Mouse (Mus musculus): Measurements from ENCODE around the gene Fam53b. TPM values are rescaled to one million over a fixed set of nuclear protein-coding genes. Genes with fewer than 3 reads are reported as not detected.
A peak's percentile ranks its signal among the peaks of the same experiment; 100 is the strongest.

The Fam53b gene
- total RNA-seq (2021), result 10 to 100 TPM; 34.6 to 40.9 TPM

DNA sequence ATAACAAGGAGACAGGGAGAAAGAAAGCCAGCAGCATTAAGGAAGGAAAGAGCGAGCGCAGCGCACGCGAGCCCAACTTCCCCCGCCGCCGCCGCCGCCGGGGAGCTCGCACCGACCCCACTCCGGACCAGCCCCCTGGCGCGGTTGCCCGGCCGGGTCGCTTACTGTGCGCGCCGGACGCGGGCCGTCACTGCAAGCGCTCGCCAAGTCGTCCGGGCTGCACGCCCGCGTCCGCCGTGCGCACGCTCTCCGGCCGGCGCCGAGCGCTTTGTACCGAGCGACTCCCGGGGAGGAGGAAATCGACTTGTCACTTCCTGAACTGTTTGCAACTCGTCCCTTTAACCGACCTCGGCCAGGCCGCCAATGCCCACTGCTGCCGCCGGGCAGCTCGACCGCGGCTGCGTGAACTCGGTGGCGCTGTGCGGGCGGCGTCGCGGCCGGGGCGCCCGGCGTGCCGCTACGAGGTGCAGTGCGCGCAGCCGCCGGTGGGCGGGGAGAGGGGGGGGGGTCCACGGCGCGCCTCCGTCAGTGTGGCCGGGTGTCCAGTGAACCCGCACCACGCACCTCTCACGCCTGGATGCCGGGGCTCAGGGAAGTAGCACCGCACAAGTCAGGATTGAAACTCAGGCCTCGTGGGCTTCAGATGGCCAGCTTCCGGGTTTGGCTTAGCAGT is at the start of gene Fam53b:
Gene Fam53b, minus strand, starts transcription at position 471 of the 673 bp plus-strand sequence.
- peak; percentile 58 to 68 for DNase-seq (ENCODE audit: extremely low spot score in 1 of 2, low spot score in 1 of 2)

DNA sequence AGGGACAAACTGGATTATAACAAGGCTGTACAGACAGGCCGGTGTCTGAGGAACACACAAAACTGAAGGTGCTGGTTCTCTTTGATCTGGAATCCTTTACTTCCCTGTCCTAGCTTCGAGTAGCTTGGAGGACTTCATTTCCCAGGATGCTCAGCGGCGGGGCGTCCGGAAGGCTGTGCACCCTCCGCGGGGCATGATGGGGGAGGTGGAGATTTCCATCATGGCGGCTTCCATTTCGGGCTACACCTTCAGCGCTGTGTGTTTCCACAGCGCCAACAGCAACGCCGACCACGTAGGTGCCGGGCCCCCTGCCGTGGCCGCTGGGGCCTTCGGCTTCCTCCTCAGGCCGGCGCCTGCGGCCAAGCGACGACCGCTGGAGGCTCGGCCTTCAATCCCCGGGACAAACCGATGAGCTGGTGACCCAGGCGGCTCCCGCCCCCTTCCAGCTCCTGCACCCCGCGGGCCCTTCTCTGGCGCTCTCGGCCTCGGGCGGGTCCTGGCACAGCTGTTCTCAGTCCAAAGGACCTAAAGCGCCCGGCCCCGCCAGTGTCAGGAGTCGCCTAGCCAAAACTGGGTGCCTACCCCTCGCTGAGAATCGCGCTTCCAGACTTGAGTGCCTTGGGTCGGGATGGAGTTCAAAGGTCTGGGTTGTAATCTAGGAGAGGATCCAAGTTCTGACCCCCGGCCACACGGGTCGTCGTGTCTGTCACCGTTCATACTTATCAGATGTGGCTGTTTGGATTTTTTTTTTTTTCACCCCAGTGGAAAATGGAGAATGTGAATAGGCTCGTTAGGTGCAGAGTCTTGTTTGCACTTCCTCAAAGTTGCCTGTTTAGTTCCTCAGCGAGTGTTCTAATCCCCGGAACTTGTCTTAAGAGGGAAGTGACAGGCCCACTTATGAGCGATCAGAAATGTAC is 45.6 kb upstream of the Fam53b start, which contains the start of gene Abraxas2:
Gene Abraxas2, plus strand, starts transcription at position 184 of the 917 bp plus-strand sequence.
- DNase-seq (ENCODE audit: extremely low spot score in 1 of 2, low spot score in 1 of 2), result peak; percentile 76 to 84

- DNase-seq (ENCODE audit: extremely low spot score in 1 of 2, low spot score in 1 of 2), result no peak
These were observed 44.4 kb upstream of the Fam53b start for GRCm38 (mm10) chr7:132858043-132858608.

GRCm38 (mm10) chr7:132856083-132856482 is 42.4 kb upstream of the Fam53b start:
- DNase-seq (ENCODE audit: extremely low spot score in 1 of 2, low spot score in 1 of 2), result no peak

GRCm38 (mm10) chr7:132853946-132854345 is 40.3 kb upstream of the Fam53b start:
- no peak for DNase-seq (ENCODE audit: extremely low spot score in 1 of 2, low spot score in 1 of 2)

DNA sequence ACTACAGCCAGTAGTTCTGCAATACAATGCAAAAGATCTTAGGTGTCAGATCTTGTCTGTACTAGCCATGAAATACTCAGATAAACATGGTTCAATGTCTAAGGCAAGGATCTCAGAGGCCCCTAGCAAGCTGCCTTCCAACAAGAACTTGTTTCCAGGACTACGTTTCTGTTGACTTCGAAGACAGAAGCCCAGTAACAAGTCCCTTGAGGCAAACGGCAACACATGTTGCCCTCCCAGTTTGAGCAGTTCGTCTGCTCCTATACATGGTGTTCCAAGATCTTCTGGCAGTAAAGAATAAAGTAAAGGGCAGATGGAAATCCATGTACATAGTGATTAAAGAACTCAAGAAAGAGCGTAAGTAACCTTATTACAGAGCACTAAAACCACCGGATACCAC is 39.7 kb upstream of the Fam53b start:
- no peak for DNase-seq (ENCODE audit: extremely low spot score in 1 of 2, low spot score in 1 of 2)

GRCm38 (mm10) chr7:132852173-132852844 is 38.6 kb upstream of the Fam53b start, which contains the start of gene Eef1akmt2:
Eef1akmt2 (minus strand) TSS chr7:132852673.
- peak; percentile 71 to 79 for DNase-seq (ENCODE audit: extremely low spot score in 1 of 2, low spot score in 1 of 2)

- no peak for DNase-seq (ENCODE audit: extremely low spot score in 1 of 2, low spot score in 1 of 2)
These were observed 29.5 kb upstream of the Fam53b start for GRCm38 (mm10) chr7:132843152-132843551.

DNA sequence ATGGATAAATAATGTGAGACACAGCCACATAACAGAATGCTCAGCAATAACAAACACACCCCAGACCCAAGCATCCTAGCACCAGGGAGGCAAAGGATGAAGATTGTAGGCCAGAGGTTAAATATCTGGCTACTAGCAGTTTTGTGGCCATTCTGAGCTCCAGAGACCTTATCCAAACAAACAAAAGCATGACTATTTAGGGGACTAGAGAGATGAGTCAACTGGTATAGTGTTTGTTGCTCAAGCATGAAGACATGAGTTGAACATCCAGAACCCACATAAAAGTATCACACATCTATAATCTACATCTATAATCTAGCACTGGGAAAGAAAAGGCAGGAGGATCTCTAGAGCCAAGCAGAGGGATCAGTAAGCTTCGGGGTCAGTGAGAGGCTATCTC is 28.8 kb upstream of the Fam53b start:
- DNase-seq (ENCODE audit: extremely low spot score in 1 of 2, low spot score in 1 of 2), result no peak

GRCm38 (mm10) chr7:132841287-132841686 is 27.6 kb upstream of the Fam53b start:
- DNase-seq (ENCODE audit: extremely low spot score in 1 of 2, low spot score in 1 of 2), result no peak

DNA sequence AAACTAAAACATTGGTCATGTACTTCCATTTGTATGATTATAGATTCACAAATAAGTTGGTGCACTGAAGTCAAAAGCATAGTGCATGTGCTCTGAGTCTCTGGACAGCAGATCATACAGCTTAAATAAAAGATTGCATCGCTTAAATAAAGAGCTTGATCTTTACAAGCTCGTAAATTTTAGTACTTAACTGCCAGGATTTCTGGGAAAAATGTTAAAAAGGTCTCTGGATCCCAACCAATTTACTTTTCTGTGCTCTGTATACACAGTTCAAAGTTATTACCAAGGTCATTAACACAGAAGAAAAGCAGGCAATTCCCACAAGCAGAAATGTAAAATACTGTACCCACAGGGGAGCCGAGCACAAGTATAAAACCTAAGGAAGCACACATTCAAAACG is 17.3 kb upstream of the Fam53b start:
- no peak for DNase-seq (ENCODE audit: extremely low spot score in 1 of 2, low spot score in 1 of 2)

DNA sequence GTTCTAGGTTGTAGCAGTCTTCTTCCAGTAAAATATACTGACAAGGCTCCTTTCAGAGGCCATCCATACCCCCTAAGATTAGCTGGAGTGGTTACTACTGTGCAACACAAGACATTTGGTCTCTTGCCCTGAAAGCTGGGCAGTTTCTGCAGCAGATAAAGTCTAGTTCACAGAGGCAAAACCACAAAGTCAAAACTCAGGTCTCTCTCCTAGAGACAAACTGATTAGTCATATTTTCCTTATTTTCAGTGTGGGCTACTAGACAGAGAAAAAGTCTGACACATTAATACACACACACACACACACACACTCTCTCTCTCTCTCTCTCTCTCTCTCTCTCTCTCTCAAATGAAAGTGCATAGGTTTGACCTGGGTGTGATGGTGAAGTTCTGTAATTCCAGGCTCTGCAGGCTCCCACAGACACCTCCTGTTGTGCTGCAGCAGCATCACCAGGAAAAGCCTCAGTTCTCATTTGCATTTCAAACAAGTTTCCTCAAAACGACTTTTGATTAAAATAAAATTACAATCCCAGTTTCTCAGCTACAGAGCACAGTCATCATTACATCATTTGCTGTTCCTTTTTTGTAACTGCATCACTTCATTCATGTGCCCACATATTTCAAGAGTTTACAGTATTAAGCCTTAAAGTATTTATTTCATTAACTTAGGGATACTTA is 10.8 kb upstream of the Fam53b start:
- DNase-seq (ENCODE audit: extremely low spot score in 1 of 2, low spot score in 1 of 2), result no peak

DNA sequence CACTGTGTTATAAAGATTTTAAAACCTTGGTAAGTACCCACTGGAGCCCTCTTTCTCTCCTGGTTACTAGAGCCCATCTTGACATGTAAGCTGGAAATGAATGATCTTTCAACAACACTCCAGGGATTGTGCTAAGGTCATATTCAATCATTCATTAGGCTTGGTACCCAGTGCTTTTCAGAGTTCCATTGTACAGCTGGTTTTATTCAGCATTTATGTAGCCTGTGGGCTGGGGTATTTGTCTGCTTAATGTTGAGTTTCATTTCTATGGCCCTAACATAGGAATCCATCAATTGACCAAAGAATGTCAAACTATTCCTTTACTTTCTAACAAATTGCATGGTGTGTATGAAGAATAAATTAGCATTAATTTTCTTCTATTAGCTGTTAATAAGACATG is 10.1 kb upstream of the Fam53b start:
- DNase-seq (ENCODE audit: extremely low spot score in 1 of 2, low spot score in 1 of 2), result no peak

GRCm38 (mm10) chr7:132820692-132821091 is 7.0 kb upstream of the Fam53b start:
- DNase-seq (ENCODE audit: extremely low spot score in 1 of 2, low spot score in 1 of 2), result no peak

DNA sequence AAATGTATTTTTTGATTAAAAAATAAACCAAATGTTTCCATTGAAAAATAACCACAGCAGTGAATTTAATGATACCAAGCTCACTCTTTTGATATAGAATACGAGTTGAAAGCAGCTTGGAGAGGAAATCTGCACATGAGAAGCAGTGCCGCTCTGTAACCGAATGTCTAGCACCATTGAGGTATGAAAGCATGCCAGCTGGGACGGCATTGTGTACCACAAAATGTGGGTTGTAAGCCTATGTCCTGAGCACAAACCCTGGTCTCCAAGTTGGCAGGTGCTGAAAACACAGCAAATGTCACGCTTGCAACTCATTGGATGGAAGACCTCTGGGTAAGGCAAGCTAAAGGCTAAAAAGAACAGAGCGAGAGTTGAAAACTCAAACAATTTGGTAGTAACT is 3.4 kb upstream of the Fam53b start:
- no peak for DNase-seq (ENCODE audit: extremely low spot score in 1 of 2, low spot score in 1 of 2)

GRCm38 (mm10) chr7:132816528-132816927 is 2.8 kb upstream of the Fam53b start:
- DNase-seq (ENCODE audit: extremely low spot score in 1 of 2, low spot score in 1 of 2), result no peak

DNA sequence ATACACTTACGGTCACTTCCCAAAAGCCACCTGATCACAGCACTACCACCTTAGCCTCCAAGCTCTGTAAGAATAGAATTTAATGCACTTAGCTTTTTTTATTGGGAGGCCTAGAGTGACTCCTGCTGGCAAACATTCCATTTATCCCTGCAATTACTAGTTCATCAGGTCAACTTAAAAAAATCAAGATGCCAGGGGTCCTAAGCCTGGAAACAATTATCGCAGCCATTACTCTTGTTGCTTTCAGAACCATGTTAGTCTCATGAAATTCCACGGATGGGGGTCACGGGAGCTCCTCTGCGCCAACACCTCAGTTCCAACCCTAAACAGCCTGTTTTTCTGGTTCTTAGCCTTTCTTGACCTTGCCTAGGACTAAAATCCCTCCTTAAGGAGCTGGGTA is 1.4 kb upstream of the Fam53b start:
- DNase-seq (ENCODE audit: extremely low spot score in 1 of 2, low spot score in 1 of 2), result no peak

DNA sequence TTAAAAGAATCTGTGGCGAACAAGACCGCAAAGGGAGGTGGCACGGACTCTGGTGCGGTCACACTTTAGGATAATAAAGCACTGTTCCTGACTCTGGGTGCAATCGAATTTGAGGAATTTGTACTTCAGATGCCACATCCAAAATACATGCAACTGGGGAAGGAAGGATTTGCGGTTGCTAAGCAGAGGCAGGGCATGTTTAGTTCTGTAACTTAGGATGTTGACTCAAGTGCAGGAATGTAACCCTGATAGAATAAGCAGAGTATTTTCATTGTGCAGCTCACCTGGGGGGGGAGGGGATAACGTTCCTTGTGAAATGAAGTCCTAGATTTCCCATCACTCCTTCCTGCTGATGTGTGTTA is 384 bp upstream of the Fam53b start:
- no peak for DNase-seq (ENCODE audit: extremely low spot score in 1 of 2, low spot score in 1 of 2)

DNA sequence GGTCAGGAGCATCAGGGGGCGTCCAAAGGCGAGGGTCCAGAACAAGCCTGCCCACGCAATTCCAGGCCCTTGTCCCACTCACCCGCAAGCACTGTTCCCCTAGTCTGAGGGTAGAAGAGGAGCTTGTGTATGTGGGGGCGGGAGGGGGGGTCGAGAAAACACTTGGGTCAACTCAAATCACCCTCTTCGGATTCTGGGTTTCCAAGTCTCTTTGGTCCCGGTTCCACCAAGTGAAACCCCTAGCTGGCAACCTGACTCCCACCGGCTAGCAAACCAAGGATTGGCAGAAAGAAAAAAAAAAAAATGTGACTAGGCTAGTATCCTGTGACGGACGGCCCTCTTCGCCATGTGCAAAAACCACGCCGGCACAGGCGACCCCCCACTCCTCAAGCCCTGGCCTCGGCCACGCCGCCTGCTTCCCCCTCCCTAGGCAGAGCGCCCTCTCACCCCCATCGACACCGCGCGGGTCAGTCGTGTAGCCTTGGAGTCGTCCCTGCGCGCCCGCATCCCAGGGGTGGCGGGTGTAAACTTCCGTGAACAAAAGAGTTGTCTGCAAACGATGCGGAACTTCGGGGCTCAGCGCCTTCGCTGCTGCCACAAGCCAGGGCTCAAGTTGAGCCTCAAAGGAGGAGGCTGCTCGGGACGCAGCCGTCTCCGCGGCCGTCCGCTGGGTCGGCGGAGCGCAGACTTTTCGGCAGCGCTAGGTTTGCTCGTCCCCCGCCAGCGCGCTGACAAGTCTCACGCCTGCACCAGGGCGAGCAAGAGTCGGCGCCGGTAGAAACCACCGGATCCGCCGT is 869 bp downstream of the Fam53b start:
- DNase-seq (ENCODE audit: extremely low spot score in 1 of 2, low spot score in 1 of 2), result peak in 1 of 2 experiments; percentile 48
